Mouse (Mus musculus): ENCODE measurements at regions not wholly inside any gene's neighbourhood (a gene's known extent, or its start where the extent isn't known, plus 50 kb on each side); places are given as distances from the start of the nearest gene placed in this dataset.

DNA sequence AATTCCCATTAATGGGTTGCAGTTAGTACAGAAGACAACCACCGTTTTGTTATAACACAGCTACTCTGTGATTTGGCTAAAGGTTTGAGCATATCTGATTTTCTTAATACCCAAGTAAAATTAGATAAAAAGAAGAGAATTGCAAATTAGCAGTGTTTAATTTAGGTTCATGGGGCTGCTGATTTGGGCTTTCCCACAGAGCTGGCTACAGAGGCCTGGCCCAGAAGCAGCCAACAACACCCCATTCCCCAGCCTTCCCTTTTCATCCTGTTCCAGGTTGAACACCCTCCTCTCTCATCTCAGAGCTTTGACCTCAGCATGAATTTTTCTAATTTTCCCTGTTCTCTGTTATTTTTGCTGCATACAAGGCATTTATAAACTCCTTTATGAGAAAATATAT lies 260.3 kb upstream of the Negr1 start:
- Histone ChIP-seq H3K36me3 (replicated peaks in 1 of 2; ENCODE audit: control insufficient read depth in 1 of 2, insufficient read depth in 1 of 2, low read length in 1 of 2) (no peaks in the 10 kb centered on the region), H3K27me3 (replicated peaks) (no peaks in the 10 kb centered on the region), H3K9me3 (replicated peaks; ENCODE audit: low read length) (peaks cover 35% of the 10 kb centered on the region), H3K27ac (ENCODE audit: insufficient read depth, low read depth) (no peak overlapping the region), H3K4me1 (ENCODE audit: control insufficient read depth in 1 of 2, insufficient read depth in 2 of 2) (no peaks in the 10 kb centered on the region), H3K4me3 (replicated peaks in 1 of 3; ENCODE audit: low read depth in 2 of 3, low read length in 2 of 3, poor library complexity in 1 of 3) (no peak overlapping the region), H3K4me2 (ENCODE audit: insufficient read depth, low read depth, poor library complexity, severe bottlenecking) (no peak overlapping the region), H3K79me2 (replicated peaks; ENCODE audit: control insufficient read depth, extremely low read depth, insufficient read depth, poor library complexity, severe bottlenecking) (no peaks in the 10 kb centered on the region), H3K9ac (ENCODE audit: insufficient read depth, low read depth) (no peak overlapping the region)
- in situ Hi-C loops (cut with MboI; ENCODE audit: low pct_ligation_motif_present, low pct_unique_long_range_greater_than_20kb, low sequenced_read_pairs) (no loop called here), dilution Hi-C loops (cut with MboI; ENCODE audit: extremely low pct_ligation_motif_present, extremely low pct_unique_long_range_greater_than_20kb, low sequenced_read_pairs) (no loop called here)
- DNase-seq (ENCODE audit: extremely low read depth), result no peak
- no peak for TF ChIP-seq PAX5 (IDR thresholded peaks at IDR 0.05; ENCODE audit: low read length)
- no peak for TF ChIP-seq TBP (conservative IDR thresholded peaks at IDR 0.05; ENCODE audit: low read depth, low read length)
- no peak for TF ChIP-seq GABPA (IDR thresholded peaks at IDR 0.05; ENCODE audit: insufficient replicate concordance, low read depth, low read length)
- TF ChIP-seq HCFC1 (IDR thresholded peaks at IDR 0.05; ENCODE audit: low read depth, low read length), result no peak
- TF ChIP-seq USF2 (conservative IDR thresholded peaks at IDR 0.05; ENCODE audit: low read depth, low read length), result no peak
- no peak for TF ChIP-seq MAZ (IDR thresholded peaks at IDR 0.05; ENCODE audit: low read depth, low read length)
- no peak for TF ChIP-seq MXI1 (IDR thresholded peaks at IDR 0.05; ENCODE audit: low read depth, low read length)
- no peak for TF ChIP-seq NRF1 (IDR thresholded peaks at IDR 0.05; ENCODE audit: low read depth, low read length)
- no peak for TF ChIP-seq JUN (IDR thresholded peaks at IDR 0.05; ENCODE audit: insufficient read depth, low read depth, low read length)
- no peak for TF ChIP-seq POLR2A (IDR thresholded peaks at IDR 0.05; ENCODE audit: low read depth, low read length)
- TF ChIP-seq RAD21 (IDR thresholded peaks at IDR 0.05; ENCODE audit: low read depth, low read length), result no peak
- no peak for TF ChIP-seq MYC (IDR thresholded peaks at IDR 0.05; ENCODE audit: low read depth, low read length)
- TF ChIP-seq NELFE (IDR thresholded peaks at IDR 0.05; ENCODE audit: low read depth, low read length), result no peak
- no peak for TF ChIP-seq RCOR1 (conservative IDR thresholded peaks at IDR 0.05; ENCODE audit: low read depth, low read length)

GRCm38 (mm10) chr3:156301745-156302144 lies 259.8 kb upstream of the Negr1 start:
- Histone ChIP-seq H3K4me3 (replicated peaks in 1 of 3; ENCODE audit: low read depth in 2 of 3, low read length in 2 of 3, poor library complexity in 1 of 3) (no peak overlapping the region), H3K9me3 (replicated peaks; ENCODE audit: low read length) (peaks cover 32% of the 10 kb centered on the region), H3K79me2 (replicated peaks; ENCODE audit: control insufficient read depth, extremely low read depth, insufficient read depth, poor library complexity, severe bottlenecking) (no peaks in the 10 kb centered on the region), H3K27me3 (replicated peaks) (no peaks in the 10 kb centered on the region), H3K36me3 (replicated peaks in 1 of 2; ENCODE audit: control insufficient read depth in 1 of 2, insufficient read depth in 1 of 2, low read length in 1 of 2) (no peaks in the 10 kb centered on the region), H3K27ac (ENCODE audit: insufficient read depth, low read depth) (no peak overlapping the region), H3K9ac (ENCODE audit: insufficient read depth, low read depth) (no peak overlapping the region), H3K4me2 (ENCODE audit: insufficient read depth, low read depth, poor library complexity, severe bottlenecking) (no peak overlapping the region), H3K4me1 (ENCODE audit: control insufficient read depth in 1 of 2, insufficient read depth in 2 of 2) (no peaks in the 10 kb centered on the region)
- no peak for TF ChIP-seq E2F4 (IDR thresholded peaks at IDR 0.05; ENCODE audit: insufficient replicate concordance, low read depth, low read length)
- TF ChIP-seq MXI1 (IDR thresholded peaks at IDR 0.05; ENCODE audit: low read depth, low read length), result no peak
- TF ChIP-seq SIN3A (IDR thresholded peaks at IDR 0.05; ENCODE audit: low read length), result no peak
- no peak for TF ChIP-seq POLR2A (IDR thresholded peaks at IDR 0.05; ENCODE audit: low read depth, low read length)
- no peak for TF ChIP-seq ETS1 (conservative IDR thresholded peaks at IDR 0.05; ENCODE audit: low read depth, low read length)
- no peak for TF ChIP-seq RAD21 (IDR thresholded peaks at IDR 0.05; ENCODE audit: low read depth, low read length)
- no peak for TF ChIP-seq ZMIZ1 (IDR thresholded peaks at IDR 0.05; ENCODE audit: low read depth, low read length)
- TF ChIP-seq BHLHE40 (IDR thresholded peaks at IDR 0.05; ENCODE audit: low read depth, low read length), result no peak
- TF ChIP-seq TBP (conservative IDR thresholded peaks at IDR 0.05; ENCODE audit: low read depth, low read length), result no peak
- no peak for TF ChIP-seq CHD2 (IDR thresholded peaks at IDR 0.05; ENCODE audit: low read length)
- TF ChIP-seq NRF1 (IDR thresholded peaks at IDR 0.05; ENCODE audit: low read depth, low read length), result no peak
- TF ChIP-seq CHD1 (IDR thresholded peaks at IDR 0.05; ENCODE audit: low read depth, low read length), result no peak
- TF ChIP-seq KAT2A (IDR thresholded peaks at IDR 0.05; ENCODE audit: insufficient replicate concordance, low read length), result no peak
- TF ChIP-seq MEF2A (IDR thresholded peaks at IDR 0.05; ENCODE audit: borderline replicate concordance, low read depth, low read length), result no peak
- DNase-seq (ENCODE audit: extremely low read depth), result no peak
- dilution Hi-C loops (cut with MboI; ENCODE audit: extremely low pct_ligation_motif_present, extremely low pct_unique_long_range_greater_than_20kb, low sequenced_read_pairs), result no loop called here
- in situ Hi-C loops (cut with MboI; ENCODE audit: low pct_ligation_motif_present, low pct_unique_long_range_greater_than_20kb, low sequenced_read_pairs), result no loop called here

All from CH12.LX (cell line).